Mouse (Mus musculus): ENCODE data around the gene Chrdl2. TPM values are rescaled to one million over a fixed set of nuclear protein-coding genes. Genes with fewer than 3 reads are reported as not detected.
"Not testable (repeated sequence)": the region's sequence is repeated elsewhere in the genome, so short reads cannot be mapped to it uniquely, and the experiment has no call there.

Chrdl2 gene
- total RNA-seq, 2 experiments from 2014 or later = not detected

DNA sequence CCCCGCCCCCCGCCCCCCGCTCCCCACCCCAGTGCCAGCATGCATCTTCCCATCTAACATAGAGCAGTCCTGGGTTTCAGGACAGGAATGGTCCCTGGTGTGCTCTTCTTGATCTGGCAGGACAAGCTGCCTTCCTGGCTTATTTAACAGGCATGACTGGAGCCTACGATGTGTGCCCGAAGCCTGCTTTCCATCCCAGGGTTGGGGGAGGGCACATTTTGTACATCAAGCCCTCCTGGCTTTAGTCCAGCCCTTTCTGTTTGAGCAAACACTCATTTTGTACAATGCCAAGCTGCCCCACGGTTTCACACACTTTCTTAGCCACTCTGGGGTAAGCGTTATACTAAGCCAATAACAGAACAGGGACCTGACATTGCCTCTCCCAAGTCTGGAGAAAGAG lies 30.1 kb downstream of the Chrdl2 start:
- no peak for DNase-seq

DNA sequence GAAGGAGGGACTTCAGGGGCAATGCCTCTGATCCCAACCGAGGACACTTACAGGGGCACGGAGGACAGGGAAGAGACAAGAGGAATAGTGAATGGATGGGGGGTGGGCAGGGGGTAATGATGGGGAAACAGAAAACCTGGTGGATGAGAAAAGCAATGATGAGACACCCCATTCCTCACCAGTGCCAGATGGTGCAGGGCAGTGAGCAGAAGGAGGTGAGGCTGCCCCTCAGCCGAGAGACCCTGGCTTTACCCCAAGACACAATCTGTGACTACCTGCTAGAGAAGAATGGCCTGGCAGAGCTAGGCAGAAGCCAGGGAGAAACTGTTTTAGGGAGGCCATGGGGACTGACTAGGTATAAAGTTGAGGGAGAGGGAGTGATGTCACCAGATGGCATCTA lies 30.5 kb downstream of the Chrdl2 start:
- DNase-seq = no peak

- no peak for DNase-seq
Measured at GRCm38 (mm10) chr7:100042120-100042519, 36.1 kb downstream of the Chrdl2 start.

DNA sequence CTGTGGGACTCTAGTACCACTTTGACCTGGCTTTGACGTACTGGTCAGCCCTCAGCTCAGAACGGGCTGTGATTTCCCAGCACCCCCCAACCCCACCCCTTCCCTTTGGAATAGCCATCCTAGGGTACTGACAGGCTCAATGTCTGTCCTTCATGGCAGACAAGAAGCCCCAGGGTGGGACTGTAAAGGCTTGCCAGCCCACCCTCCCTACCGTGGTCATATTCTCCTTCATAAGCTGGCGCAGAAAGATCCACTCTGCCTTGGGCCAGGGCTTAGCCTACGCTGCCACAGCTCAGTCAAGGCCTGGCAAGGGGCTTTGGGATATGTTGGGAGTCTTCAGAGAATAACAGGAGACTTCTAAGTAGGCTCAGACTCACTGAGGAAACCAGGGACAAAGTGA lies 37.1 kb downstream of the Chrdl2 start:
- no peak for DNase-seq

DNA sequence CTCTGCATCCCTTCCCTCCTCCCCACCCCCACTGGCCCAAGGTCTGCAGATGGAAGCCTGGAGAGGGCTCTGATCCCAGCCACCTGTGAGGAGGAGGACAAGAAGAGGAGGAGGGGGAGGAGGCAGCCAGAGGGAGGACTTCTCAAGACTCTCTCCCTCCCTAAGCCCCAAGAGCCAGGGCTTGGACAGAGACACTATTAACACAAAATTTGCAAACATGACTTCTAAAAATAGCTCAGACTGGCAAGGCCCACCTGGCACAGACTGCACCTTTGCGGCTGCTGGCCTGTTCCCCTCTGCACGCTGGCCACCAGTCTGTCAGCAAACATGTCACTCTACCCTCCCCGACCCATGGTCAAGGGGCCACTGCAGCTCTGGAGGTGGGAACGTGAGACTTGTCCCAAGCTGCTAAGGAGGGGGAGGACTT lies 37.6 kb downstream of the Chrdl2 start:
- DNase-seq = peak; percentile 21 to 43

DNA sequence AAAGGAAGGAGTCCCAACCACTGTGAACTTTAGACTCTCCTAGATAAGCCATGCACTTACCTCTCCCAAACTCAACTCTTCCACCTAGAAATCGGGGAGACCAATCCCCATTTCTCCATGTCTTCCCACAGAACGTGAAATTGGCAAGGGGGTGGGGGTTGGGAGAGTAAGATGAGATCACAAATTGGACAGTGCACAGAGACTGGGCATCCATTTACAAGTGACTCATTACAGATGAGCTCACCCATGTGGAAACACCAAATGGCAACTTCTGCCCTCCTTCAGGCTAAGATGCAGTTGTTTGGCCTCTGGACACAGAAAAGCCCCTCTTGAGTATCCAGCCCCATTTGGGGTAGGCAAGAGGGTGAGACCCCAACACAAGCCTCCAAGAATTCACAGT lies 40.5 kb downstream of the Chrdl2 start:
- no peak for DNase-seq

GRCm38 (mm10) chr7:100051904-100052303 lies 45.9 kb downstream of the Chrdl2 start:
- DNase-seq = peak in 1 of 2 experiments; percentile 9

- not testable (repeated sequence) for DNase-seq
Measured at GRCm38 (mm10) chr7:100052991-100053390, 47.0 kb downstream of the Chrdl2 start.

GRCm38 (mm10) chr7:100073959-100074358 lies 68.0 kb downstream of the Chrdl2 start:
- DNase-seq = peak; percentile 49 to 72

- no peak for DNase-seq
Measured at GRCm38 (mm10) chr7:100076296-100076695, 70.3 kb downstream of the Chrdl2 start.

DNA sequence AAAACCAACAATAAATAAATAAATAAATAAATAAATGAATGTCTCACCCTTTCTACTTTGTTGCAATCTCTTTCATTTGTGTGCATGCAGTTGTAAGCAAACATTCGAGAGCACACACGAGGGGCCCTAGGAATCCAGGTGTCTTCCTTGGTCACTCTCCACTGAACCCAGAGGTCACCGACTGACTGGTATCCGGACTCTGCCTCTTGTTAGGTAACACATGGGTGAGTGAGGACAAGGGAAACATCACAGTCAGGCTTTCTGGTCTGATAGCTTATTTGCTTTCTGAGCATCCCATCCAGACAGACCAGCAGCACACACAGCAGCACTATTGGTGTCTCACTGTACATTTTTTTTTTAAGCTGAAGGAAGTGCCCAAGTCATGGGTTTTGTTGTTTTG lies 71.1 kb downstream of the Chrdl2 start:
- no peak for DNase-seq

DNA sequence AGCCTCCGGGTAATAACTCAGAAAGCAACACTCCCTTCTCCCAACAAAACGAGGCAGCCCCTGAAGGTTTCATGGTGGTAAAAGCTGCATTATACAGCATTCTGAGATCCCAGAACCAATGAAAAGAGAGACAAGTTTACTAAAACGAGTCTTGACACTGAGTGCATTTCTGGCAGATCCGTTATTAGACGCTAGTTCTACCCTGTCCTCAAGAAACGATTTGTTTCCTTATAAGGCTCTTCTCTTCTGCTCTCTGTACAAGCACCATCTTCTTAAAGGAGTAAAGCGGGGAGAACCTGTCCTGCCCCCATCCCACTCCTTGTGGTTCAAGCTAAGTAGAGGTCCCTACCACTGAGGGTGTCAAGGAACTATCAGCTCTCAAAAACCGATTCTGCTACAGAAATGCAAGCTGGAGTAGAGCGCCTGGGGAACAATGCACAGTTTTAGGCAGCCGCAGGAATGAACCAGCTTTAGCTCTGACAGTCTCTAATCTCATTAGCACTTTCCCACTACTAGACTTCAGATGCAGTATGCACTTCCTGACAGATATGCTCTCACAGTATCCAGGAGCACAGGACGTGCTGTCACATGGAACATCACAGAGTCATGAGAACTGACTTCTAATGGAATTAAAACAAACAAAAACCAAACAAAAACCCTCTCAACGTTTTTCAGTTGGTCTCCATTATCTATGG lies 74.3 kb downstream of the Chrdl2 start:
- DNase-seq = no peak

DNA sequence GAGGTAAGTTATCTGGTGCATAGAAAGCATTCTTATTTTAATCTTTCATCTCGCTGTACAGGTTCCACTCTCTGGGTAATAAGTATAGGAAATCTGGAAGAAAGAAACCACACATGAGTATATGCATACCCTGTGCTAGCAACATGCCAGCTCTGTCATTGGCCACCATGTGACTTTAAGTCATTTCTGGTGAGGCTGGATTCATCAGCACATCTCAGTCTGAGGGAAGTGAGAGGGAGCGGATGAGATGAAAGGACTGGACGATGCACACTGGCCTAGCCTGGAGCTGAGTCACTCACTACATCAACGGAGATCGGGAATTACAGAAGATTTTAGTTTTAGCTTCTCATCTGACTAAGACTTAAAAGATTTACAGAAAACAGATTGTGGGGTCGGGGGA lies 76.9 kb downstream of the Chrdl2 start:
- DNase-seq = no peak

DNA sequence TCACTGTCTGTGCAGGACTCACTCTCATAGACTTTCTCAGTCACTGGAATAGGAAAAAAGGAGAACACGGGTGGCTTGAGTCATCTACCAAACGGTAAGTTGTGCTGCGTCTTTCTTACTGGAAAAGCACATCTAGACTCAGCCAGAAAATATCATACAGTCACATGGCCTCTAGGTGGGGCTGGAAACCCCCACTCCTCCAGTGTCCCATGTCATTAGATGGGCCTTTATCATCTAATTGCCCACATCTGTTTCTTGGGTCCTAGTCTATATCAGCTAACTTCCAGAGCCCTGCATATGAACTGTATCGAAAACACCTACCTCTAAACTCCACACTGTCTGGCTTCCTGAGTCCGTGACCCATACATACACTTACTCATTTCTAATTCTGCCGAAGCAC lies 77.8 kb downstream of the Chrdl2 start:
- no peak for DNase-seq

Other genes starting within 250 kb of the Chrdl2 start
- not detected for gene Olfr521, start 242.7 kb upstream of the Chrdl2 start, total RNA-seq (2021)
- gene Neu3, start 177.8 kb upstream of the Chrdl2 start, total RNA-seq (2021) = 1 to 10 TPM; 3.6 to 3.7 TPM
- under 1 TPM in 1 of 2 experiments, not detected in 1; 0.23 TPM for gene Xrra1, start 147.1 kb upstream of the Chrdl2 start, total RNA-seq (2021)
- 10 to 100 TPM; 62.7 to 65.6 TPM for gene Spcs2, start 142.7 kb upstream of the Chrdl2 start, total RNA-seq (2021)
- gene Rnf169, start 25.7 kb upstream of the Chrdl2 start, total RNA-seq (2021) = 10 to 100 TPM; 10.6 to 11.3 TPM
- gene Pold3, start 115.4 kb downstream of the Chrdl2 start, total RNA-seq (2021) = 10 to 100 TPM in 1 of 2 experiments, 1 to 10 TPM in 1; 6.6 to 10.7 TPM
- gene Lipt2, start 153.1 kb downstream of the Chrdl2 start, total RNA-seq (2021) = 1 to 10 TPM; 5.5 TPM
- under 1 TPM; 0.59 to 0.99 TPM for gene Kcne3, start 170.3 kb downstream of the Chrdl2 start, total RNA-seq (2021)
- 1 to 10 TPM; 6.3 to 7.0 TPM for gene Pgm2l1, start 221.2 kb downstream of the Chrdl2 start, total RNA-seq (2021)

All from heart, adult 18-20 months (tissue).